Comparison of ENCODE assay signal across 10 mouse cellular contexts in genomic region chr14:57529086-57529785, GRCm38 (mm10). TPM values are rescaled to one million over a fixed set of nuclear protein-coding genes. Genes with fewer than 3 reads are reported as not detected.
DNase-seq lines count a peak whose midpoint lies in the region; ATAC-seq lines count a peak whose summit lies in the region.
"Had no signal": no experiment of that assay in that cellular context is flagged by ENCODE, and none has a peak within 500 bp of the region (broad histone marks: within the 10 kb centered on the region; RNA-seq: fewer than 3 reads in every experiment).

No protein-coding gene starts in this region.

- no peak overlapping the region for H3K9ac ChIP-seq in forebrain, embryonic 12.5 days
- H3K9ac ChIP-seq in forebrain, embryonic 16.5 days (replicated peaks; ENCODE audit: low read depth, low read length): no peak overlapping the region
- H3K9ac ChIP-seq in intestine, embryonic 15.5 days: no peak overlapping the region
- H3K9ac ChIP-seq: limb, embryonic 15.5 days; neural tube, embryonic 13.5 days had no signal

- peak; percentile 34 for DNase-seq in retina, postnatal 1 day
- DNase-seq in retina, embryonic 14.5 days (ENCODE audit: low spot score): no peak
- peak; percentile 65 for DNase-seq in testis, postnatal 14 days (ENCODE audit: low spot score)
- no peak for DNase-seq in urinary bladder, postnatal 4 days (ENCODE audit: low spot score in 2 of 2)
- DNase-seq in cerebellum, adult 9-10 months: no peak

- ATAC-seq in forebrain, embryonic 12.5 days (ENCODE audit: low FRiP score): no peak
- ATAC-seq in forebrain, embryonic 16.5 days: no peak
- peak; percentile 14 for ATAC-seq in intestine, embryonic 15.5 days

- no peaks in the 10 kb centered on the region for H3K9me3 ChIP-seq in forebrain, embryonic 12.5 days
- no peaks in the 10 kb centered on the region for H3K9me3 ChIP-seq in forebrain, embryonic 16.5 days (ENCODE audit: control insufficient read depth, low read length)
- no peaks in the 10 kb centered on the region for H3K9me3 ChIP-seq in intestine, embryonic 15.5 days
- H3K9me3 ChIP-seq: limb, embryonic 15.5 days; neural tube, embryonic 13.5 days had no signal

- H3K36me3 ChIP-seq in forebrain, embryonic 12.5 days (replicated peaks): no peaks in the 10 kb centered on the region
- no peaks in the 10 kb centered on the region for H3K36me3 ChIP-seq in forebrain, embryonic 16.5 days (ENCODE audit: control insufficient read depth, insufficient read depth)
- H3K36me3 ChIP-seq in intestine, embryonic 15.5 days: no peaks in the 10 kb centered on the region
- H3K36me3 ChIP-seq: limb, embryonic 15.5 days; neural tube, embryonic 13.5 days had no signal

- H3K4me2 ChIP-seq in forebrain, embryonic 12.5 days: no peak overlapping the region
- no peak overlapping the region for H3K4me2 ChIP-seq in forebrain, embryonic 16.5 days (ENCODE audit: low read length)
- H3K4me2 ChIP-seq in intestine, embryonic 15.5 days (replicated peaks): 0 out of 2 replicates have a peak overlapping the region, but pooled peaks have one; percentile 17
- H3K4me2 ChIP-seq: limb, embryonic 15.5 days; neural tube, embryonic 13.5 days had no signal

- H3K27me3 ChIP-seq in forebrain, embryonic 12.5 days: peaks cover 48% of the 10 kb centered on the region
- H3K27me3 ChIP-seq in forebrain, embryonic 16.5 days (replicated peaks; ENCODE audit: control insufficient read depth, insufficient read depth, low read length): no peaks in the 10 kb centered on the region
- H3K27me3 ChIP-seq in intestine, embryonic 15.5 days (replicated peaks): 0 out of 2 replicates have a peak, but pooled peaks cover 3% of the 10 kb centered on the region
- H3K27me3 ChIP-seq: limb, embryonic 15.5 days had no signal

- peak overlapping the region; percentile 19; the same call in 1 of the 2 replicates for H3K27ac ChIP-seq in forebrain, embryonic 12.5 days
- H3K27ac ChIP-seq in forebrain, embryonic 16.5 days (ENCODE audit: low read length): no peak overlapping the region
- no peak overlapping the region for H3K27ac ChIP-seq in intestine, embryonic 15.5 days
- H3K27ac ChIP-seq: limb, embryonic 15.5 days; neural tube, embryonic 13.5 days had no signal

- peaks cover 20% of the 10 kb centered on the region for H3K4me1 ChIP-seq in forebrain, embryonic 12.5 days
- peaks cover 12% of the 10 kb centered on the region for H3K4me1 ChIP-seq in forebrain, embryonic 16.5 days (replicated peaks; ENCODE audit: control insufficient read depth, insufficient read depth, low read length)
- peaks cover 12% of the 10 kb centered on the region for H3K4me1 ChIP-seq in intestine, embryonic 15.5 days (replicated peaks)

- 58% methylated on average over 10 of the region's 10 CpGs for WGBS in forebrain, embryonic 12.5 days
- 48% methylated on average over 10 of the region's 10 CpGs for whole genome bisulfite sequencing in forebrain, embryonic 16.5 days
- 47% methylated on average over 10 of the region's 10 CpGs for WGBS in intestine, embryonic 15.5 days

- no peak overlapping the region for H3K4me3 ChIP-seq in forebrain, embryonic 12.5 days (replicated peaks)
- no peak overlapping the region for H3K4me3 ChIP-seq in forebrain, embryonic 16.5 days (replicated peaks; ENCODE audit: low read length)
- no peak overlapping the region for H3K4me3 ChIP-seq in intestine, embryonic 15.5 days (replicated peaks)
- H3K4me3 ChIP-seq: limb, embryonic 15.5 days; neural tube, embryonic 13.5 days had no signal

RNA-seq across cellular contexts. Expression of gene Il17d, which starts 4.7 kb away (rescaled TPM):
- polyA plus RNA-seq in forebrain, embryonic 12.5 days (2016; fragmentation: Nextera tagmentation; extraction: Ambion mirVana): 2.1 and 2.7 TPM in 2 replicates
- polyA plus RNA-seq in forebrain, embryonic 16.5 days (2015; fragmentation: Nextera tagmentation; extraction: Ambion mirVana): 4.7 and 5.0 TPM in 2 replicates
- 7.3 and 7.4 TPM in 2 replicates for polyA plus RNA-seq in intestine, embryonic 15.5 days (2015; fragmentation: Nextera tagmentation; extraction: Ambion mirVana)

RNA-seq across cellular contexts. Expression of gene Eef1akmt1, which starts 42.2 kb away (rescaled TPM):
- 71.6 and 77.7 TPM in 2 replicates for polyA plus RNA-seq in forebrain, embryonic 12.5 days (2016; fragmentation: Nextera tagmentation; extraction: Ambion mirVana)
- polyA plus RNA-seq in forebrain, embryonic 16.5 days (2015; fragmentation: Nextera tagmentation; extraction: Ambion mirVana): 98.0 and 103 TPM in 2 replicates
- 95.5 and 97.4 TPM in 2 replicates for polyA plus RNA-seq in intestine, embryonic 15.5 days (2015; fragmentation: Nextera tagmentation; extraction: Ambion mirVana)

Comparison
In these comparisons a context has a peak if more than half of its experiments do, and no peak if none do; other contexts are left out.
1. DNase-seq: peak in retina, postnatal 1 day (single experiment) and testis, postnatal 14 days (single experiment); none in retina, embryonic 14.5 days (single experiment), urinary bladder, postnatal 4 days (0 of 2) and cerebellum, adult 9-10 months (single experiment).